Mouse (Mus musculus): ENCODE measurements around the gene Pkig.

DNA sequence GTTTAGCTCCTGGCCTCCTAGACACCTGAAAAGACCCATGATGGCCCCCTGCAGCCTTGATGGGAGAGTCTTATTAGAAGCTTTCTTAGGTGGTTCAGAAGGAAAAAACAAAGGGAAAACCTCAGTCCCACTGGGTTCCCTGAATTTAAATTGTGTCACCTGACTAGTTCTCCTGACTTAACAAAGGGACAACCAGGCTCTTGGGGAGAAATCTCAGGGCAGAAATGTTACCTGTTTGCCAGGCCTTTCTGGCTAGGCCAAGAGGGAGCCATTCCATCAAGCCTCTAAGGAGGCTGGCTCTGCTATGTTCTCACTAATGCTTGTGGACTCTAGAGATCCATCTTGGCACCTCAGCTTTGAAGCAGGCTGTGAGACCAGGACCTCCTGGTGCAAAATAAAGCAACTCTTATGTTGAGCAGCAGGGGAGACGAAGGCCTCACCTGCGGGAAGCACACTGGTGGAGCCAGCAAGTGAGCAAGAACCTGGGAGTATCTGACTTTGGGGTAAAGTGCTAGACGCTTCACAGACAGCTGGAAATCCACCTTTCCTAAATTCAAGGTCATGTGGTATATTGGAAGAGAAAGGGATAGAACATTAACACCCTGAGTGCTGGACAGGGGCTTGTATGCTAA, 40.8 kb upstream of the Pkig start:
- TF ChIP-seq POLR2A (IDR thresholded peaks at IDR 0.05; ENCODE audit: insufficient read depth, low read depth, low read length): no peak
- no peak for TF ChIP-seq CTCF (IDR thresholded peaks at IDR 0.05; ENCODE audit: insufficient read depth, low read depth, low read length)

All from olfactory bulb, adult 2 months (tissue).